Mouse (Mus musculus) embryonic facial prominence, embryonic 10.5 days (tissue): Measurements from ENCODE around the gene Pigh. TPM values are rescaled to one million over a fixed set of nuclear protein-coding genes. Genes with fewer than 3 reads are reported as not detected.

Experiments
- DNase-seq: peaks from one replicate; pipeline ENCODE4 v3.0.0-alpha.2; 2017; ENCODE audit warnings: low spot score
- H3K27ac ChIP-seq: fragments of 300-500 bp; sonication (generic); replicated peaks from 2 replicates; pipeline ENCODE4 v1.5.1; 2016; ENCODE audit warnings: mild to moderate bottlenecking
- H3K27me3 ChIP-seq: fragments of 300-500 bp; sonication (generic); replicated peaks from 2 replicates; pipeline ENCODE4 v1.6.1; 2016; ENCODE audit warnings: low read depth, mild to moderate bottlenecking; ENCODE audit not compliant: poor library complexity, severe bottlenecking
- H3K36me3 ChIP-seq: fragments of 300-500 bp; sonication (generic); replicated peaks from 2 replicates; pipeline ENCODE4 v1.6.1; 2016; ENCODE audit warnings: mild to moderate bottlenecking, moderate library complexity
- H3K4me1 ChIP-seq: fragments of 300-500 bp; sonication (generic); 2 replicates; pipeline ENCODE4 v1.6.1; 2016
- H3K4me3 ChIP-seq: fragments of 300-500 bp; sonication (generic); 2 replicates; pipeline ENCODE4 v1.5.1; 2016; ENCODE audit warnings: mild to moderate bottlenecking, moderate library complexity
- H3K9me3 ChIP-seq: fragments of 300-500 bp; sonication (generic); 2 replicates; pipeline ENCODE4 v1.6.1; 2016; ENCODE audit warnings: mild to moderate bottlenecking
- WGBS: fragments of 180-500 bp; shearing (Covaris S2); methylation state at CpG from one replicate; pipeline ENCODE4 v1.1.7; 2016; 5-methylcytosine and 5-hydroxymethylcytosine counted together
- polyA plus RNA-seq: library from polyadenylated mRNA; unstranded; fragments of >200 nt; fragmentation: Nextera tagmentation; extraction: Ambion mirVana; gene quantifications from 2 replicates; pipeline ENCODE4 v1.2.1, GENCODE M21; 2016

The Pigh gene
- polyA plus RNA-seq, result 32.7 and 33.4 TPM in 2 replicates

- H3K4me1 ChIP-seq, result peaks cover 10% of the 10 kb centered on the region
- peak within 1 kb of the TSS; percentile 92 for H3K27ac ChIP-seq
- no peaks in the 10 kb centered on the region for H3K9me3 ChIP-seq
- DNase-seq, result peak; percentile 92
- peak within 1 kb of the TSS; percentile 92 for H3K4me3 ChIP-seq
- WGBS, result under 1% methylated on average over 53 of the region's 53 CpGs
- H3K36me3 ChIP-seq, result peaks cover 20% of the 10 kb centered on the region
- no peaks in the 10 kb centered on the region for H3K27me3 ChIP-seq
Measured at GRCm38 (mm10) chr12:79089182-79089812, at the start of gene Pigh. Pigh (minus strand) TSS chr12:79089651.

- Histone ChIP-seq H3K27me3 (no peaks in the 10 kb centered on the region), H3K4me3 (no peak overlapping the region), H3K36me3 (no peaks in the 10 kb centered on the region), H3K9me3 (no peaks in the 10 kb centered on the region), H3K27ac (no peak overlapping the region), H3K4me1 (peaks cover 11% of the 10 kb centered on the region)
- DNase-seq, result no peak
Measured at GRCm38 (mm10) chr12:79138999-79139398, 49.5 kb upstream of the Pigh start.

- Histone ChIP-seq H3K9me3 (no peaks in the 10 kb centered on the region), H3K4me1 (peaks cover 11% of the 10 kb centered on the region), H3K27me3 (peaks cover 18% of the 10 kb centered on the region), H3K4me3 (no peak overlapping the region), H3K27ac (no peak overlapping the region), H3K36me3 (no peaks in the 10 kb centered on the region)
- no peak for DNase-seq
- 57% methylated on average over 7 of the region's 7 CpGs for WGBS
Measured at GRCm38 (mm10) chr12:79136949-79137348, 47.5 kb upstream of the Pigh start.

- Histone ChIP-seq H3K36me3 (no peaks in the 10 kb centered on the region), H3K4me3 (no peak overlapping the region), H3K4me1 (peaks cover 26% of the 10 kb centered on the region), H3K9me3 (no peaks in the 10 kb centered on the region), H3K27ac (no peak overlapping the region), H3K27me3 (peaks cover 36% of the 10 kb centered on the region)
- DNase-seq, result no peak
- 27% methylated on average over 4 of the region's 4 CpGs for WGBS
Measured at GRCm38 (mm10) chr12:79135105-79135504, 45.7 kb upstream of the Pigh start.

- Histone ChIP-seq H3K4me3 (no peak overlapping the region), H3K27me3 (peaks cover 41% of the 10 kb centered on the region), H3K4me1 (peaks cover 26% of the 10 kb centered on the region), H3K9me3 (no peaks in the 10 kb centered on the region), H3K36me3 (no peaks in the 10 kb centered on the region), H3K27ac (no peak overlapping the region)
- DNase-seq, result no peak
- 39% methylated on average over 8 of the region's 8 CpGs for WGBS
Measured at GRCm38 (mm10) chr12:79134676-79135075, 45.2 kb upstream of the Pigh start.

- no peaks in the 10 kb centered on the region for H3K36me3 ChIP-seq
- peaks cover 44% of the 10 kb centered on the region for H3K27me3 ChIP-seq
- H3K27ac ChIP-seq, result no peak overlapping the region
- H3K4me1 ChIP-seq, result peaks cover 26% of the 10 kb centered on the region
- H3K9me3 ChIP-seq, result no peaks in the 10 kb centered on the region
- WGBS, result 26% methylated on average over 5 of the region's 5 CpGs
- no peak for DNase-seq
- peak overlapping the region; percentile 64 for H3K4me3 ChIP-seq
Measured at GRCm38 (mm10) chr12:79131706-79132460, 42.4 kb upstream of the Pigh start.

GRCm38 (mm10) chr12:79131178-79131675, 41.8 kb upstream of the Pigh start:
- peak; percentile 40 for DNase-seq
- Histone ChIP-seq H3K4me3 (peak overlapping the region; percentile 64), H3K27me3 (peaks cover 44% of the 10 kb centered on the region), H3K9me3 (no peaks in the 10 kb centered on the region), H3K27ac (no peak overlapping the region; the same call in 1 of the 2 replicates), H3K36me3 (no peaks in the 10 kb centered on the region), H3K4me1 (peaks cover 26% of the 10 kb centered on the region)
- WGBS, result under 1% methylated on average over 22 of the region's 22 CpGs

- peak within 1 kb of the TSS; percentile 64 for H3K4me3 ChIP-seq
- WGBS, result under 1% methylated on average over 47 of the region's 47 CpGs
- no peak within 1 kb of the TSS; the same call in 1 of the 2 replicates for H3K27ac ChIP-seq
- no peaks in the 10 kb centered on the region for H3K36me3 ChIP-seq
- peaks cover 44% of the 10 kb centered on the region for H3K27me3 ChIP-seq
- peak; percentile 87 for DNase-seq
- peaks cover 25% of the 10 kb centered on the region for H3K4me1 ChIP-seq
- no peaks in the 10 kb centered on the region for H3K9me3 ChIP-seq
Measured at GRCm38 (mm10) chr12:79130299-79131177, 41.1 kb upstream of the Pigh start, which contains the start of gene Arg2. Arg2 (plus strand) TSS chr12:79130777.

- Histone ChIP-seq H3K4me3 (no peak overlapping the region), H3K36me3 (no peaks in the 10 kb centered on the region), H3K27ac (no peak overlapping the region), H3K4me1 (no peaks in the 10 kb centered on the region), H3K27me3 (no peaks in the 10 kb centered on the region), H3K9me3 (no peaks in the 10 kb centered on the region)
- WGBS, result 36% methylated on average over 3 of the region's 3 CpGs
- DNase-seq, result no peak
Measured at GRCm38 (mm10) chr12:79122820-79123219, 33.4 kb upstream of the Pigh start.

- DNase-seq, result no peak
- Histone ChIP-seq H3K27me3 (no peaks in the 10 kb centered on the region), H3K4me3 (no peak overlapping the region), H3K4me1 (no peaks in the 10 kb centered on the region), H3K9me3 (no peaks in the 10 kb centered on the region), H3K36me3 (no peaks in the 10 kb centered on the region), H3K27ac (no peak overlapping the region)
- WGBS, result 90% methylated on average over 4 of the region's 4 CpGs
Measured at GRCm38 (mm10) chr12:79118991-79119390, 29.5 kb upstream of the Pigh start.

- Histone ChIP-seq H3K4me3 (no peak overlapping the region), H3K9me3 (no peaks in the 10 kb centered on the region), H3K4me1 (peaks cover 5% of the 10 kb centered on the region; the same call in 1 of the 2 replicates), H3K27ac (no peak overlapping the region), H3K27me3 (0 out of 2 replicates have a peak, but pooled peaks cover 3% of the 10 kb centered on the region), H3K36me3 (no peaks in the 10 kb centered on the region)
- WGBS, result 86% methylated on average over 5 of the region's 5 CpGs
- DNase-seq, result no peak
Measured at GRCm38 (mm10) chr12:79105312-79105711, 15.9 kb upstream of the Pigh start.

GRCm38 (mm10) chr12:79104544-79104943, 15.1 kb upstream of the Pigh start:
- Histone ChIP-seq H3K36me3 (no peaks in the 10 kb centered on the region), H3K27ac (no peak overlapping the region), H3K4me1 (peaks cover 5% of the 10 kb centered on the region; the same call in 1 of the 2 replicates), H3K27me3 (0 out of 2 replicates have a peak, but pooled peaks cover 3% of the 10 kb centered on the region), H3K9me3 (no peaks in the 10 kb centered on the region), H3K4me3 (no peak overlapping the region)
- 66% methylated on average over 2 of the region's 2 CpGs for WGBS
- DNase-seq, result no peak
